Mouse (Mus musculus): Measurements from ENCODE around the gene Sla2. TPM values are rescaled to one million over a fixed set of nuclear protein-coding genes. Genes with fewer than 3 reads are reported as not detected.
"Not testable (repeated sequence)": the region's sequence is repeated elsewhere in the genome, so short reads cannot be mapped to it uniquely, and the experiment has no call there.

The Sla2 gene
- total and polyA plus RNA-seq, 2 experiments from 2014 or later = not detected

GRCm38 (mm10) chr2:156919796-156920195 lies 32.8 kb upstream of the Sla2 start:
- H3K27ac ChIP-seq (ENCODE audit: low read depth, low read length) = no peak overlapping the region
- no peak for TF ChIP-seq CTCF (IDR thresholded peaks at IDR 0.05)
- 56% methylated on average over 2 of the region's 2 CpGs for WGBS

GRCm38 (mm10) chr2:156919191-156919590 lies 32.2 kb upstream of the Sla2 start:
- not testable (repeated sequence) for H3K27ac ChIP-seq (ENCODE audit: low read depth, low read length); H3K36me3 ChIP-seq (ENCODE audit: insufficient read depth, low read length); H3K4me1 ChIP-seq (ENCODE audit: insufficient read depth, low read length); H3K9ac ChIP-seq (replicated peaks; ENCODE audit: low read length, poor library complexity, severe bottlenecking); H3K9me3 ChIP-seq (ENCODE audit: low read length); H3K4me3 ChIP-seq (ENCODE audit: low read depth, low read length); ATAC-seq (ENCODE audit: low FRiP score); H3K4me2 ChIP-seq (ENCODE audit: low read depth, low read length, poor library complexity, severe bottlenecking); H3K27me3 ChIP-seq (ENCODE audit: insufficient read depth, low read length); DNase-seq (ENCODE audit: low spot score)
- WGBS = 89% methylated on average over 11 of the region's 11 CpGs

More at GRCm38 (mm10) chr2:156919796-156920195, 32.8 kb upstream of the Sla2 start:
- DNase-seq (ENCODE audit: low spot score) = no peak
- no peak overlapping the region for H3K9ac ChIP-seq (replicated peaks; ENCODE audit: low read length, poor library complexity, severe bottlenecking)
- ATAC-seq (ENCODE audit: low FRiP score) = no peak
- H3K27me3 ChIP-seq (ENCODE audit: insufficient read depth, low read length) = no peaks in the 10 kb centered on the region
- H3K4me2 ChIP-seq (ENCODE audit: low read depth, low read length, poor library complexity, severe bottlenecking) = no peak overlapping the region
- H3K4me3 ChIP-seq (ENCODE audit: low read depth, low read length) = no peak overlapping the region
- H3K4me1 ChIP-seq (ENCODE audit: insufficient read depth, low read length) = no peaks in the 10 kb centered on the region
- no peaks in the 10 kb centered on the region for H3K36me3 ChIP-seq (ENCODE audit: insufficient read depth, low read length)
- H3K9me3 ChIP-seq (ENCODE audit: low read length) = no peaks in the 10 kb centered on the region

GRCm38 (mm10) chr2:156918562-156918961 lies 31.6 kb upstream of the Sla2 start:
- Histone ChIP-seq H3K27ac (ENCODE audit: low read depth, low read length) (no peak overlapping the region), H3K27me3 (ENCODE audit: insufficient read depth, low read length) (no peaks in the 10 kb centered on the region), H3K9me3 (ENCODE audit: low read length) (no peaks in the 10 kb centered on the region), H3K9ac (replicated peaks; ENCODE audit: low read length, poor library complexity, severe bottlenecking) (no peak overlapping the region), H3K36me3 (ENCODE audit: insufficient read depth, low read length) (no peaks in the 10 kb centered on the region), H3K4me2 (ENCODE audit: low read depth, low read length, poor library complexity, severe bottlenecking) (no peak overlapping the region), H3K4me1 (ENCODE audit: insufficient read depth, low read length) (no peaks in the 10 kb centered on the region), H3K4me3 (ENCODE audit: low read depth, low read length) (no peak overlapping the region)
- no peak for TF ChIP-seq CTCF (IDR thresholded peaks at IDR 0.05)
- DNase-seq (ENCODE audit: low spot score) (no peak), ATAC-seq (ENCODE audit: low FRiP score) (no peak)
- 70% methylated on average over 4 of the region's 4 CpGs for WGBS

- DNase-seq (ENCODE audit: low spot score) = no peak
- Histone ChIP-seq H3K36me3 (ENCODE audit: insufficient read depth, low read length) (no peaks in the 10 kb centered on the region), H3K9ac (replicated peaks; ENCODE audit: low read length, poor library complexity, severe bottlenecking) (no peak overlapping the region), H3K4me2 (ENCODE audit: low read depth, low read length, poor library complexity, severe bottlenecking) (no peak overlapping the region), H3K4me1 (ENCODE audit: insufficient read depth, low read length) (no peaks in the 10 kb centered on the region), H3K4me3 (ENCODE audit: low read depth, low read length) (no peak overlapping the region), H3K27ac (ENCODE audit: low read depth, low read length) (no peak overlapping the region), H3K9me3 (ENCODE audit: low read length) (no peaks in the 10 kb centered on the region), H3K27me3 (ENCODE audit: insufficient read depth, low read length) (no peaks in the 10 kb centered on the region)
- no peak for ATAC-seq (ENCODE audit: low FRiP score)
- TF ChIP-seq CTCF (IDR thresholded peaks at IDR 0.05) = no peak
- 71% methylated on average over 3 of the region's 3 CpGs for WGBS
Observed at GRCm38 (mm10) chr2:156916419-156917125, 29.6 kb upstream of the Sla2 start.

- H3K9me3 ChIP-seq (ENCODE audit: low read length) = no peaks in the 10 kb centered on the region
- H3K4me1 ChIP-seq (ENCODE audit: insufficient read depth, low read length) = no peaks in the 10 kb centered on the region
- H3K4me2 ChIP-seq (ENCODE audit: low read depth, low read length, poor library complexity, severe bottlenecking) = no peak overlapping the region
- TF ChIP-seq CTCF (IDR thresholded peaks at IDR 0.05) = no peak
- H3K9ac ChIP-seq (replicated peaks; ENCODE audit: low read length, poor library complexity, severe bottlenecking) = no peak overlapping the region
- no peak overlapping the region for H3K27ac ChIP-seq (ENCODE audit: low read depth, low read length)
- no peaks in the 10 kb centered on the region for H3K36me3 ChIP-seq (ENCODE audit: insufficient read depth, low read length)
- ATAC-seq (ENCODE audit: low FRiP score) = no peak
- no peaks in the 10 kb centered on the region for H3K27me3 ChIP-seq (ENCODE audit: insufficient read depth, low read length)
- no peak overlapping the region for H3K4me3 ChIP-seq (ENCODE audit: low read depth, low read length)
- DNase-seq (ENCODE audit: low spot score) = no peak
- 71% methylated on average over 3 of the region's 3 CpGs for WGBS
Observed at GRCm38 (mm10) chr2:156915559-156915958, 28.6 kb upstream of the Sla2 start.

- no peaks in the 10 kb centered on the region for H3K9me3 ChIP-seq (ENCODE audit: low read length)
- ATAC-seq (ENCODE audit: low FRiP score) (no peak), DNase-seq (ENCODE audit: low spot score) (peak; percentile 68)
- H3K9ac ChIP-seq (replicated peaks; ENCODE audit: low read length, poor library complexity, severe bottlenecking) = no peak overlapping the region
- H3K4me1 ChIP-seq (ENCODE audit: insufficient read depth, low read length) = no peaks in the 10 kb centered on the region
- TF ChIP-seq CTCF (IDR thresholded peaks at IDR 0.05) = no peak
- H3K4me3 ChIP-seq (ENCODE audit: low read depth, low read length) = no peak overlapping the region
- H3K4me2 ChIP-seq (ENCODE audit: low read depth, low read length, poor library complexity, severe bottlenecking) = no peak overlapping the region
- H3K27ac ChIP-seq (ENCODE audit: low read depth, low read length) = no peak overlapping the region
- WGBS = 65% methylated on average over 5 of the region's 5 CpGs
- no peaks in the 10 kb centered on the region for H3K36me3 ChIP-seq (ENCODE audit: insufficient read depth, low read length)
- H3K27me3 ChIP-seq (ENCODE audit: insufficient read depth, low read length) = no peaks in the 10 kb centered on the region
Observed at GRCm38 (mm10) chr2:156913191-156913590, 26.2 kb upstream of the Sla2 start.

- 46% methylated on average over 4 of the region's 4 CpGs for WGBS
- H3K9ac ChIP-seq (replicated peaks; ENCODE audit: low read length, poor library complexity, severe bottlenecking); H3K36me3 ChIP-seq (ENCODE audit: insufficient read depth, low read length); H3K9me3 ChIP-seq (ENCODE audit: low read length); H3K4me1 ChIP-seq (ENCODE audit: insufficient read depth, low read length); H3K4me2 ChIP-seq (ENCODE audit: low read depth, low read length, poor library complexity, severe bottlenecking); ATAC-seq (ENCODE audit: low FRiP score); H3K4me3 ChIP-seq (ENCODE audit: low read depth, low read length); H3K27ac ChIP-seq (ENCODE audit: low read depth, low read length); H3K27me3 ChIP-seq (ENCODE audit: insufficient read depth, low read length): not testable (repeated sequence)
- DNase-seq (ENCODE audit: low spot score) = peak; percentile 34
Observed at GRCm38 (mm10) chr2:156905931-156906330, 18.9 kb upstream of the Sla2 start.
